Mouse (Mus musculus): ENCODE measurements around the gene Sqstm1.

DNA sequence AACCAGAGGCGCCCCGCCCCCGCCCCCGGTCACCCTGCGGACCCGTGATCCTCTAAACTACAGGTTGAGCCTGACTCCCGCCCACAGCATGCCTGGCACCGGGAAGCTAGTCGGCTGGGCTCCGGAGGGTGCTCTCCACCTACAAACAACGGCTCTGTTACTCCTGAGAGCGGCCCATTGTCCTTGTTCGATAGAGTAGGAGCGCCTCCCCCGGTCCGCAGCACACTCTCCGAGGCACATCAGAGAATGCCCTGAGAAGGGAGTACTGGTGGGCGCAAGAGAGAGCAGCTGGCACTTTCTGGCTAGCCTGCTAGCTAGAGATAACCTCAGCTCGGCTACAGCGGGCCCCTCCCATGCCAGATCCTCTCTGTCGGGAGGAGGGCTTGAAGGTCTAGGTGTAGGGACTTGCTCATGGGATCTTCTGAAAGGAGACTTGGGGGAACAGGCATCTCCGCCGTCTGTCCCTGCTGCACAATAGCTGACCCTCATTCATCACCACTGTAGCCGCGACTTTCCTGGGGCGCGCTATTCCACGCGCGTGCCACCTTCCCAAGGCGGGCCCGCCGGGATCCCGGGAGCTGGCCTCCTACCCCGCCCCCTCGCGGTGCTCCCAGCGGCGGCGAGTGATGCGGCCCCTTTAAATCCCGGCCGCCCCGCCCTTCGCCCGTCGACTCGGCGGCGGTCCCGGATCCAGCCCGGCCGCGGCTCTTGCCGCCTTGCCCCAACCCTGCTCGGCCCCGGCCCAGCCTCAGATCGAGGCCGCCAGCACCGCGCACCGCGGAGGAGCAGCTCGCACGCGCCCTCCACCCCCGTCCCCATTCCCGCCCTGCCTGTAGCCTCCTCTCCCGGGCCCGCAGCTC, 14.3 kb upstream of the Sqstm1 start:
- TF ChIP-seq POLR2A (IDR thresholded peaks at IDR 0.05; ENCODE audit: low read depth, low read length) (peak; percentile 72), CTCF (IDR thresholded peaks at IDR 0.05; ENCODE audit: borderline replicate concordance, insufficient read depth, low read length) (0 out of 2 replicates have a peak, but pooled peaks have one; percentile 18)
